Mouse (Mus musculus) embryonic fibroblast, embryonic 13.5 days (primary cell): ENCODE data around the gene Msx1.

Source experiments
- CTCF ChIP-seq: IDR thresholded peaks from 2 replicates; pipeline ENCODE4 v1.5.1; 2011; ENCODE audit warnings: mild to moderate bottlenecking, control low read depth, low read length, moderate library complexity, borderline replicate concordance; ENCODE audit not compliant: insufficient read depth
- POLR2A ChIP-seq: IDR thresholded peaks from 2 replicates; pipeline ENCODE4 v1.6.1; 2011; ENCODE audit warnings: low read depth, mild to moderate bottlenecking, control low read depth, low read length, moderate library complexity

DNA sequence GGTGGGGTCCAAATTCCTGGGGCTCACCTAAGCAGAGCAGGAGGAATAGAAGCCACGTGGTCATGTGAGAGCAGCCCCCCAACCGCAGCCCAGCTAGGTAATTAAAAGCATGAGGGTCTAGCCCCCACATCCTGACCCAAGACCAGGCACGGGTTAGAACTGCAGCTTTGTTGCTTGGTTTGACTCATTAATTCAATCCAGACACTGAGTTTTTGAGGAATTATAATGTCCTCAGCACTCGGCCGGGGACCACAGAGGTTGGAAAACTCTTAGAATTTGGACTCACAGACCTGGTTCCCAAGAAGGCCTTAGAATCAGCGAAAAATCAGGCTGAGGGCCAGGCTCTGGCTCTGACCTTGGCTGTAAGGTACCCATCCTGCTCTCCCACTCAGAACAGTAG is 53.5 kb downstream of the Msx1 start:
- no peak for TF ChIP-seq CTCF
- TF ChIP-seq POLR2A, result no peak
